Mouse (Mus musculus) ES-Bruce4 (cell line): ENCODE data around the gene Lgmn. TPM values are rescaled to one million over a fixed set of nuclear protein-coding genes. Genes with fewer than 3 reads are reported as not detected.

Experiments used
- H3K27ac ChIP-seq: 2 replicates; pipeline ENCODE4 v1.5.1; 2012; ENCODE audit warnings: low read length, inconsistent platforms; ENCODE audit not compliant: insufficient read depth
- H3K27me3 ChIP-seq: 2 replicates; pipeline ENCODE4 v1.6.1; 2012; ENCODE audit warnings: mild to moderate bottlenecking, low read length, inconsistent platforms; ENCODE audit not compliant: control insufficient read depth, poor library complexity, insufficient read depth, severe bottlenecking
- H3K36me3 ChIP-seq: 2 replicates; pipeline ENCODE4 v1.6.1; 2012; ENCODE audit warnings: inconsistent platforms, mild to moderate bottlenecking, low read length, moderate library complexity; ENCODE audit not compliant: control insufficient read depth, poor library complexity, insufficient read depth, severe bottlenecking
- H3K4me1 ChIP-seq: one replicate; pipeline ENCODE4 v1.8.1; 2011; ENCODE audit warnings: low read length; ENCODE audit not compliant: control insufficient read depth, insufficient read depth
- H3K4me3 ChIP-seq: 2 replicates; pipeline ENCODE4 v1.5.1; 2011; ENCODE audit warnings: low read depth, mild to moderate bottlenecking, low read length
- H3K9ac ChIP-seq: 2 replicates; pipeline ENCODE4 v1.6.1; 2012; ENCODE audit warnings: low read depth, mild to moderate bottlenecking, inconsistent platforms; ENCODE audit not compliant: poor library complexity, severe bottlenecking
- H3K9me3 ChIP-seq: replicated peaks from 2 replicates; pipeline ENCODE4 v1.6.1; 2012; ENCODE audit warnings: mild to moderate bottlenecking, low read length, inconsistent platforms; ENCODE audit not compliant: control insufficient read depth, poor library complexity, insufficient read depth, severe bottlenecking
- CTCF ChIP-seq: IDR thresholded peaks from one replicate; pipeline ENCODE4 v1.8.1; 2011; ENCODE audit warnings: low read depth, low read length
- EP300 ChIP-seq: IDR thresholded peaks from 2 replicates; pipeline ENCODE4 v1.6.1; 2011; ENCODE audit warnings: low read depth, low read length; ENCODE audit not compliant: insufficient read depth
- POLR2A ChIP-seq: IDR thresholded peaks from one replicate; pipeline ENCODE4 v1.8.1; 2011; ENCODE audit warnings: low read length; ENCODE audit not compliant: insufficient read depth
- polyA plus RNA-seq: library from polyadenylated mRNA; stranded (reverse); fragments of >200 nt; gene quantifications from 2 replicates; pipeline ENCODE4 v1.2.4, GENCODE M21; 2011; ENCODE audit warnings: low read depth; ENCODE audit not compliant: missing spikeins, insufficient read depth, insufficient read length

The Lgmn gene
- polyA plus RNA-seq, 1 experiment: 81.1 TPM

DNA sequence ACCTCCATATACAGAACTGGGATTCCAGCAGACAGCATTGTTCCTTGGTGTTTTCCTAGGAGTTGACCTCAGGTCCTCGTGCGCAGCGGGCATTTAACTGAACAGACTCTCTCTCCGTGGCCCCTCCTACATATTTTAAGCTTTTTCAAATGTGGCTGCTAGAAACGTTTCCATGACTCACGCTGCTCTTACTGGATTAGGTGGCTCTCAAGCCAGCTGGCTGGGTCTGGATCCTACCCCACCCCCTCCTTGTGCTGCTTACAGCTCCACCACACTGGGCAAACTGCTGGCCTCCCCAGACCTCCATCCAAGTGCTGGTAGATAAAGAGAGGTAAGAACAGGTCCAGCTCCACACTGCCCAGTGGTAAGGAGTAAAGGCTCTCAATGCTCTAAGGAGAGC is 17.5 kb downstream of the Lgmn start:
- no peak overlapping the region for H3K9ac ChIP-seq
- no peak overlapping the region for H3K4me3 ChIP-seq
- no peaks in the 10 kb centered on the region for H3K27me3 ChIP-seq
- no peak overlapping the region for H3K27ac ChIP-seq
- no peaks in the 10 kb centered on the region for H3K4me1 ChIP-seq
- no peaks in the 10 kb centered on the region for H3K9me3 ChIP-seq
- no peaks in the 10 kb centered on the region for H3K36me3 ChIP-seq
- no peak for TF ChIP-seq EP300
- TF ChIP-seq POLR2A: no peak
- TF ChIP-seq CTCF: no peak

DNA sequence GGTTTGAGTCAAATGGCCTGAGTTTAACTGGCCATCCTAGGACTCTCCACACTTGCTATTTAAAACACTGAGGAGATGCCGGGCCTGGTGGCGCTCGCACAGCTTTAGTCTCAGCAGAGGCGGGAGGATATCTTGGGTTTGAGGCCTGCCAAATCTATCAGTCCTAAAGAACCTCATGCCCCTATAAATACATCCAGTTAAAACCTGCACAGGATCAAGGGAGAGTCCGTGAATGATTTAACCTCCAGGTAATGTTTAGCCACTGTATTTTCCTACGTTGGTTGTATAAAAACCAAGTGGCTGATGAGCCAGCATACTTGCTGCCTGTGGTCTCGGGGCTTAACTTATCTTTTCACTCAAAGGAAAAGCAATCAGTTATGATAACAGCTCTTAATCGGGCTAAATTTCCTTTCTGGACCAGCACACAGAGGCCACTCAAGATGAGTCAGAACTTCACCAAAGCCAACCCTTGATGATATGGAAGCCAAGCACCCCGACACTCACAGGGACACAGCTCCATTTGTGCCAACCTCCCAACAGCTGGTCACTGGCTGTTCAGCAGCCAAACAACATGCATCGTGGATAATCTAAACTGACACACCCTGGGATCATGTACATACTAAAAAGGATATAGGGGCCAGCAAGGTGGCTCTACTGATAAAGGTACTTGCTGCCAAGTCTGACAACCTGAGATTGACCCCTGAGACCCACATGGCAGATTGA is 19.3 kb downstream of the Lgmn start:
- Histone ChIP-seq H3K27me3 (no peaks in the 10 kb centered on the region), H3K4me3 (no peak overlapping the region), H3K4me1 (no peaks in the 10 kb centered on the region), H3K27ac (no peak overlapping the region), H3K36me3 (no peaks in the 10 kb centered on the region), H3K9me3 (no peaks in the 10 kb centered on the region), H3K9ac (no peak overlapping the region)
- TF ChIP-seq CTCF (no peak), POLR2A (no peak), EP300 (no peak)

DNA sequence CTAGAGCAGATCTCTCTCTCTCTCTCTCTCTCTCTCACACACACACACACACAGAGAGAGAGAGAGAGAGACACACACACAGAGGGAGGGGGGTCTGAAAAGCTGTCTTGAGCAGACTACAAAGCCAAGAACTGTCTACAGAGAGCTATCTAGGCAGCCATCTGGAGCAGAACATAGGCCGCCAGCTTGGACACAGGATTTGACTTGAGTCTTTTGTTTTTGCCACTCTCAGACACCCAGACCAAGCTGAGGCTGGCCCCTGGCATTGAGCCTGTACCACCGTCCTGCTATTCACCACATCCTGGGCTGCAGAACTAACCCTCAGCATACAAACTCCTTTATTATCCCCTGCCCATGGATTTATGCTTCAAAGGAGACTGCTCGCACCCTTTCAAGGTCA is 20.1 kb downstream of the Lgmn start:
- Histone ChIP-seq H3K9me3 (no peaks in the 10 kb centered on the region), H3K27ac (no peak overlapping the region), H3K9ac (no peak overlapping the region), H3K36me3 (no peaks in the 10 kb centered on the region), H3K27me3 (no peaks in the 10 kb centered on the region), H3K4me1 (no peaks in the 10 kb centered on the region), H3K4me3 (no peak overlapping the region)
- TF ChIP-seq EP300 (no peak), CTCF (no peak), POLR2A (no peak)

DNA sequence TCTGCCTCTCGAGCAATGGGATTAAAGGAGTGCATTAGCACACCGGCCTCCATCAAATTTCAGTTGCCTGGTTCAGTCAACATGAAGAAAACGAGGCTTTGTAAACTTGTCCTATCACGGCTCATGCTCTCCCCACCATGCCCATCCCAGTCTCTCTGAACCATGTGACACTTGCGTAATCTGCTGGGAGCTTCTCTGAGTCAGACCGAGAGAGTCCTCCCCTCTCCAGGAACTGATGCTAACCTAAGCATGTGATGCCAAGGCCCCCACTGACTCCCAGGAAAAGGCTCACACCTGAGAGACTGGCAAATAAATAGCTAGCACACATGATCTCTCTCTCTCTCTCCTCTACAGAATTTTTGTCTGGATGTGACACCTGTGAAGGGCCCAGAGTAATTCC is 21.9 kb downstream of the Lgmn start:
- Histone ChIP-seq H3K9me3 (no peaks in the 10 kb centered on the region), H3K9ac (no peak overlapping the region), H3K36me3 (no peaks in the 10 kb centered on the region), H3K4me3 (no peak overlapping the region), H3K27me3 (no peaks in the 10 kb centered on the region), H3K4me1 (no peaks in the 10 kb centered on the region), H3K27ac (no peak overlapping the region)
- TF ChIP-seq POLR2A (no peak), EP300 (no peak), CTCF (no peak)

DNA sequence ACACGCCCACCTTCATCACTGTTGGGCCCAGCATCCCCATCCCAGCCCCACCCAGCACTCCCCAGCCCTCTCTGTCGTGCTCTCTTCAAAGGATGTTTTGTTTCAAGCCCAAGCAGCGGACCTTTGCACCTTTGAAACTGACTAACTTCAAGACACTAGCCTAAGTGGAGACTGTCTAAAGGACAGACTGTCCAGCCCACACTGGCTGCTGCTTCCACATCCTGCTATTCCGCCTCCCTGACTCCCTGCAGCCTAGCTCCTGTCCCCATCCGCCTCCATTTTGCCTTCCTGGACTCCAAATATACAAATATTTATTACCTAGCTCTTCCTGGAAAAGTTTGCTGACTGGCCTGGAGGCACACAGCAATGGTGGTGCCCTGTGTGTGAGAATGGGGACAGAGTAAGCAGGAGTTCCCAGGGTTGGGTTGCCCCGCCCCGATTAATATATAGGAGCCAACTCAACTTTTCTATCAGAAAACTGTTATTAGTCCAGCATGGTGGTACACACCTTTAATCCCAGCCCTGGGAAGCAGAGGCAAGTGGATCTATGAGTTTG is 22.6 kb downstream of the Lgmn start:
- H3K9me3 ChIP-seq: no peaks in the 10 kb centered on the region
- TF ChIP-seq EP300 (no peak), CTCF (no peak), POLR2A (no peak)
- H3K27ac ChIP-seq: no peak overlapping the region
- no peak overlapping the region for H3K9ac ChIP-seq
- no peaks in the 10 kb centered on the region for H3K27me3 ChIP-seq
- no peaks in the 10 kb centered on the region for H3K36me3 ChIP-seq
- H3K4me3 ChIP-seq: no peak overlapping the region
- H3K4me1 ChIP-seq: no peaks in the 10 kb centered on the region

DNA sequence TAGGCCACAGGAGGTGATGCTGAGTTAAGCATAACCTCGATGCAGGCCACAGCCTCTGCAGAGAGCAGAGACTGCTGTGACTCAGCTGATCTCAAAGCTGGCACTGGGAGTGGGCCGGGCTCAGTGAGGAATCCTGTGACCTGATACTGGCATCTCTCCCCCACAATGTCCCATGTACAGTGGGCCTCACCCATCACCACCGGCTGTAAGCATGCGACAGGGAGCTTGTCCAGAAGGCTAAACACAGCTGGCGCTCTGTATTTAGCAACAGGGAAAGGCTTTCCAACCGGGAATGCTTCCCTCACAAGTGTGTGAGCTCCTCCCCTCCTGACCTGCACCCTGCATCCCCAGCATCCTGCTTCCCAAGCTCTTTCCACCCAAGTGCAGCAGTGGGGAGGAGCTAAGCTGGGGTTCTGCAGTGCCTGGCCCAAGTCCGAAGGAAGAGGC is 23.2 kb downstream of the Lgmn start:
- H3K9me3 ChIP-seq: no peaks in the 10 kb centered on the region
- H3K4me3 ChIP-seq: no peak overlapping the region
- H3K27ac ChIP-seq: no peak overlapping the region

More for the DNA sequence above, 23.2 kb downstream of the Lgmn start:
- TF ChIP-seq EP300 (no peak), POLR2A (no peak)
- H3K4me1 ChIP-seq: no peaks in the 10 kb centered on the region
- H3K27me3 ChIP-seq: no peaks in the 10 kb centered on the region
- no peaks in the 10 kb centered on the region for H3K36me3 ChIP-seq
- H3K9ac ChIP-seq: no peak overlapping the region
